Mouse (Mus musculus): ENCODE measurements around the gene Pip5k1a.
A peak's percentile ranks its signal among the peaks of the same experiment; 100 is the strongest.
"Not testable (repeated sequence)": the region's sequence is repeated elsewhere in the genome, so short reads cannot be mapped to it uniquely, and the experiment has no call there.

The Pip5k1a gene

GRCm38 (mm10) chr3:95110911-95111726 is 4.4 kb upstream of the Pip5k1a start, which contains the start of gene Vps72:
Gene Vps72 (plus strand): TSS chr3:95111022.
- DNase-seq = peak; percentile 91

- peak; percentile 17 for DNase-seq
Observed at GRCm38 (mm10) chr3:95107898-95108297, 1.2 kb upstream of the Pip5k1a start.

- not testable (repeated sequence) for DNase-seq
Observed at GRCm38 (mm10) chr3:95107308-95107707, 578 bp upstream of the Pip5k1a start.

GRCm38 (mm10) chr3:95105586-95106337 is 968 bp downstream of the Pip5k1a start:
- no peak for DNase-seq

- no peak for DNase-seq
Observed at GRCm38 (mm10) chr3:95105121-95105520, 1.6 kb downstream of the Pip5k1a start.

GRCm38 (mm10) chr3:95100854-95101253 is 5.9 kb downstream of the Pip5k1a start:
- no peak for DNase-seq

- no peak for DNase-seq
Observed at GRCm38 (mm10) chr3:95088071-95088470, 18.7 kb downstream of the Pip5k1a start.

- no peak for DNase-seq
Observed at GRCm38 (mm10) chr3:95071606-95072005, 35.1 kb downstream of the Pip5k1a start.

GRCm38 (mm10) chr3:95066570-95066969 is 40.2 kb downstream of the Pip5k1a start:
- DNase-seq = no peak

- no peak for DNase-seq
Observed at GRCm38 (mm10) chr3:95066095-95066494, 40.6 kb downstream of the Pip5k1a start.

GRCm38 (mm10) chr3:95065553-95065952 is 41.2 kb downstream of the Pip5k1a start:
- no peak for DNase-seq

- DNase-seq = no peak
Observed at GRCm38 (mm10) chr3:95063741-95064140, 43.0 kb downstream of the Pip5k1a start.

- no peak for DNase-seq
Observed at GRCm38 (mm10) chr3:95058078-95058477, 48.7 kb downstream of the Pip5k1a start.

- no peak for DNase-seq
Observed at GRCm38 (mm10) chr3:95056275-95056674, 50.5 kb downstream of the Pip5k1a start.

GRCm38 (mm10) chr3:95054481-95055260 is 52.1 kb downstream of the Pip5k1a start:
- no peak for DNase-seq

GRCm38 (mm10) chr3:95053701-95054100 is 53.0 kb downstream of the Pip5k1a start:
- DNase-seq = peak; percentile 50

GRCm38 (mm10) chr3:95052959-95053358 is 53.8 kb downstream of the Pip5k1a start:
- peak; percentile 69 for DNase-seq

- no peak for DNase-seq
Observed at GRCm38 (mm10) chr3:95047914-95048313, 58.8 kb downstream of the Pip5k1a start.

- DNase-seq = no peak
Observed at GRCm38 (mm10) chr3:95046462-95047057, 60.2 kb downstream of the Pip5k1a start.

GRCm38 (mm10) chr3:95043251-95043650 is 63.5 kb downstream of the Pip5k1a start:
- DNase-seq = peak; percentile 16

GRCm38 (mm10) chr3:95042838-95043229 is 63.9 kb downstream of the Pip5k1a start:
- no peak for DNase-seq

- peak; percentile 98 for DNase-seq
Observed at GRCm38 (mm10) chr3:95042166-95042837, 64.4 kb downstream of the Pip5k1a start, which contains the start of gene Psmd4. Gene Psmd4 (minus strand): TSS chr3:95042614.

Measured in thymus, postnatal 14 days (tissue).